Mouse (Mus musculus): ENCODE data around the gene Sestd1.

- TF ChIP-seq CTCF (IDR thresholded peaks at IDR 0.05; ENCODE audit: extremely low read depth, insufficient read length, insufficient replicate concordance, low read depth, low read length) = no peak
- no peak for TF ChIP-seq POLR2A (IDR thresholded peaks at IDR 0.05; ENCODE audit: low read depth, low read length)
Measured at GRCm38 (mm10) chr2:77266011-77266410, 14.4 kb downstream of the Sestd1 start.
